In the genomic region with DNA sequence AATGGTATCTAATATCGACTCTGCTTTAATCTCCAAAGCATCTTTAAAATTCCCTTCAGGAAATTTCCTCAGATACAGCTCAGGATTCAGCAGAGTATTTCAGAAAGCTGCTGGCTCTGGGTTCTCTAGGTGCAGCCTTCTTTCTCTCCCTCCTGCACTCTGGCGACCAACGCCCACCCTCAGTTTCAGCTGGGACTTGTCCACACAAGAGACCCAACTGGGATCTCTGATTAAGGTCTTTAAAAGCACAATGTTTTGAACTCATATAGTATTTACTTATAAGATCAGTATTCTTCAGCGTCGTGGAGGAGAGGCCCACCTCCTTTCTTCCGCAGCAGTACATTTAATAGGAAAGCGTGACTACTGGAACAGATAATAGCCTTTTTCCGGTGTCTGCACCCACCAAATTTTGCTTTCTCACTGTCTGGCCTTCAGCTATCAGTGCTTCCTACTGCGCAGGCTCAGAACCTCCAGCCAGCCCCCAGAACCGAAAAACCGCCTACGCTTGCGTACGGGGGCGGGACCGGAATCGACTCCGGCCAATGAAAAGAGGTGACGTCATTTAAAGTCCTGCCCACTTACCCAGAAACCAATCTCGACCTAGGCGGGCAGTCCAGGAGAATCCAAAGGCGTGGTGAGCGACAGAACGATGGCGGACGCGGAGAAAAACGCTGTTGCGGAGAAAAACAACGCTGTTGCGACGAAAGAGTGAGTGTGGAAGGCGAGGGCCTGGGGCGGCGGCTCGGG, we compare ENCODE assay signal across 8 mouse cellular contexts. TPM values are rescaled to one million over a fixed set of nuclear protein-coding genes. Genes with fewer than 3 reads are reported as not detected.
DNase-seq lines count a peak whose midpoint lies in the region; ATAC-seq and TF ChIP-seq lines count a peak whose summit lies in the region.

Zwint (plus strand) TSS at position 576 of the 747 bp plus-strand sequence.

- H3K27ac ChIP-seq in ES-Bruce4 (ENCODE audit: insufficient read depth, low read length) = peak within 1 kb of the TSS; percentile 94
- H3K27ac ChIP-seq in forebrain, embryonic 13.5 days = peak within 1 kb of the TSS; percentile 94
- H3K27ac ChIP-seq in liver, postnatal 0 days (ENCODE audit: low read depth) = peak within 1 kb of the TSS; percentile 97
- H3K27ac ChIP-seq in neural tube, embryonic 14.5 days (ENCODE audit: low read depth, low read length) = peak within 1 kb of the TSS; percentile 91

- TF ChIP-seq EP300 in ES-Bruce4 (IDR thresholded peaks at IDR 0.05; ENCODE audit: insufficient read depth, low read depth, low read length) = no peak
- peak; percentile 62; the same call in 1 of the 2 replicates for TF ChIP-seq EP300 in liver, postnatal 0 days (IDR thresholded peaks at IDR 0.05; ENCODE audit: low read depth)

- peak; percentile 98 to 99 for DNase-seq in heart, postnatal 10 days
- peak; percentile 88 for DNase-seq in large intestine, adult 2 months (ENCODE audit: low read depth, low spot score)
- peak; percentile 97 for DNase-seq in liver, postnatal 0 days
- DNase-seq in testis, postnatal 10 days (ENCODE audit: low spot score) = peak; percentile 97

- ATAC-seq in cerebellum, adult (ENCODE audit: insufficient number of reproducible peaks, low FRiP score, low TSS enrichment) = peak; percentile 94
- ATAC-seq in forebrain, embryonic 13.5 days = peak; percentile 98
- ATAC-seq in liver, postnatal 0 days = peak; percentile 97
- peak; percentile 99 for ATAC-seq in neural tube, embryonic 14.5 days (ENCODE audit: low read depth)

- H3K36me3 ChIP-seq in ES-Bruce4 (ENCODE audit: control insufficient read depth, insufficient read depth, low read length, poor library complexity, severe bottlenecking) = peaks cover 25% of the 10 kb centered on the region
- peaks cover 32% of the 10 kb centered on the region for H3K36me3 ChIP-seq in forebrain, embryonic 13.5 days (ENCODE audit: poor library complexity, severe bottlenecking)
- peaks cover 28% of the 10 kb centered on the region for H3K36me3 ChIP-seq in liver, postnatal 0 days (replicated peaks; ENCODE audit: insufficient read depth, low read length)
- H3K36me3 ChIP-seq in neural tube, embryonic 14.5 days (ENCODE audit: control insufficient read depth, insufficient read depth, low read length) = peaks cover 14% of the 10 kb centered on the region; the same call in 1 of the 2 replicates

- 2% methylated on average over 36 of the region's 36 CpGs for WGBS in forebrain, embryonic 13.5 days
- WGBS in large intestine, adult 2 months = 2% methylated on average over 36 of the region's 36 CpGs
- 3% methylated on average over 36 of the region's 36 CpGs for WGBS in liver, postnatal 0 days (ENCODE audit: insufficient replicate concordance)
- 2% methylated on average over 36 of the region's 36 CpGs for WGBS in neural tube, embryonic 14.5 days

- H3K9ac ChIP-seq in ES-Bruce4 (ENCODE audit: low read depth, poor library complexity, severe bottlenecking) = peak within 1 kb of the TSS; percentile 70
- H3K9ac ChIP-seq in forebrain, embryonic 13.5 days = peak within 1 kb of the TSS; percentile 86
- H3K9ac ChIP-seq in liver, postnatal 0 days (replicated peaks) = peak within 1 kb of the TSS; percentile 81
- H3K9ac ChIP-seq in neural tube, embryonic 14.5 days (replicated peaks; ENCODE audit: low read depth, low read length) = peak within 1 kb of the TSS; percentile 65

- peak; percentile 67 for TF ChIP-seq POLR2A in ES-Bruce4 (IDR thresholded peaks at IDR 0.05; ENCODE audit: insufficient read depth, low read length)

- H3K27me3 ChIP-seq in ES-Bruce4 (ENCODE audit: control insufficient read depth, insufficient read depth, low read length, poor library complexity, severe bottlenecking) = no peaks in the 10 kb centered on the region
- no peaks in the 10 kb centered on the region for H3K27me3 ChIP-seq in forebrain, embryonic 13.5 days
- H3K27me3 ChIP-seq in liver, postnatal 0 days (ENCODE audit: insufficient read depth, low read length) = no peaks in the 10 kb centered on the region
- H3K27me3 ChIP-seq in neural tube, embryonic 14.5 days (ENCODE audit: control insufficient read depth, insufficient read depth, low read length) = no peaks in the 10 kb centered on the region

- peak within 1 kb of the TSS; percentile 74 for H3K4me2 ChIP-seq in forebrain, embryonic 13.5 days
- H3K4me2 ChIP-seq in liver, postnatal 0 days (ENCODE audit: low read depth, low read length) = peak within 1 kb of the TSS; percentile 88
- H3K4me2 ChIP-seq in neural tube, embryonic 14.5 days (ENCODE audit: low read depth, low read length) = peak within 1 kb of the TSS; percentile 75

- peak within 1 kb of the TSS; percentile 96 for H3K4me3 ChIP-seq in ES-Bruce4 (ENCODE audit: low read depth, low read length)
- H3K4me3 ChIP-seq in forebrain, embryonic 13.5 days = peak within 1 kb of the TSS; percentile 75
- H3K4me3 ChIP-seq in liver, postnatal 0 days (ENCODE audit: low read depth, low read length) = peak within 1 kb of the TSS; percentile 75
- peak within 1 kb of the TSS; percentile 55 for H3K4me3 ChIP-seq in neural tube, embryonic 14.5 days (ENCODE audit: low read depth, low read length)

- peaks cover 2% of the 10 kb centered on the region; the same call in 1 of the 2 replicates for H3K9me3 ChIP-seq in ES-Bruce4 (replicated peaks; ENCODE audit: control insufficient read depth, insufficient read depth, low read length, poor library complexity, severe bottlenecking)
- H3K9me3 ChIP-seq in forebrain, embryonic 13.5 days (replicated peaks) = no peaks in the 10 kb centered on the region
- no peaks in the 10 kb centered on the region for H3K9me3 ChIP-seq in liver, postnatal 0 days (ENCODE audit: low read length)
- no peaks in the 10 kb centered on the region for H3K9me3 ChIP-seq in neural tube, embryonic 14.5 days (ENCODE audit: control insufficient read depth, low read length)

- intact Hi-C loops in heart, postnatal 10 days (cut with DNase I) = no loop called here

- TF ChIP-seq CTCF in ES-Bruce4 (IDR thresholded peaks at IDR 0.05; ENCODE audit: low read depth, low read length) = no peak
- TF ChIP-seq CTCF in liver, postnatal 0 days (IDR thresholded peaks at IDR 0.05; ENCODE audit: low read depth) = no peak

- H3K4me1 ChIP-seq in ES-Bruce4 (ENCODE audit: control insufficient read depth, insufficient read depth, low read length) = peaks cover 1% of the 10 kb centered on the region
- H3K4me1 ChIP-seq in forebrain, embryonic 13.5 days = peaks cover 22% of the 10 kb centered on the region
- H3K4me1 ChIP-seq in liver, postnatal 0 days (ENCODE audit: insufficient read depth) = peaks cover 17% of the 10 kb centered on the region
- peaks cover 18% of the 10 kb centered on the region for H3K4me1 ChIP-seq in neural tube, embryonic 14.5 days (ENCODE audit: control insufficient read depth, insufficient read depth, low read length)

RNA-seq across cellular contexts. Expression of gene Zwint, which starts in this region (rescaled TPM):
- 188 and 203 TPM in 2 replicates for polyA plus RNA-seq in ES-Bruce4 (2011; ENCODE audit: insufficient read depth, insufficient read length, low read depth, missing spikeins)
- polyA plus RNA-seq in forebrain, embryonic 13.5 days (2015; fragmentation: Nextera tagmentation; extraction: Ambion mirVana) = 472 and 523 TPM in 2 replicates
- total RNA-seq in heart, postnatal 10 days (2021) = 10 to 100 TPM; 60.6 to 65.0 TPM
- polyA plus RNA-seq in large intestine, adult 2 months (2012; rRNA removed) = 27.3 and 28.5 TPM in 2 replicates
- polyA plus RNA-seq in liver, postnatal 0 days (2015; fragmentation: Nextera tagmentation; extraction: Ambion mirVana) = 134 and 140 TPM in 2 replicates
- 720 and 890 TPM in 2 replicates for polyA plus RNA-seq in neural tube, embryonic 14.5 days (2014; fragmentation: Nextera tagmentation; extraction: Ambion mirVana)

Comparison
In these comparisons a context has a peak if more than half of its experiments do, and no peak if none do; other contexts are left out.
1. Peak in every context shown above with its lines: DNase-seq, ATAC-seq, H3K4me3 ChIP-seq and H3K27ac ChIP-seq.